Comparison of ENCODE assay signal across 8 mouse cellular contexts in the genomic region with DNA sequence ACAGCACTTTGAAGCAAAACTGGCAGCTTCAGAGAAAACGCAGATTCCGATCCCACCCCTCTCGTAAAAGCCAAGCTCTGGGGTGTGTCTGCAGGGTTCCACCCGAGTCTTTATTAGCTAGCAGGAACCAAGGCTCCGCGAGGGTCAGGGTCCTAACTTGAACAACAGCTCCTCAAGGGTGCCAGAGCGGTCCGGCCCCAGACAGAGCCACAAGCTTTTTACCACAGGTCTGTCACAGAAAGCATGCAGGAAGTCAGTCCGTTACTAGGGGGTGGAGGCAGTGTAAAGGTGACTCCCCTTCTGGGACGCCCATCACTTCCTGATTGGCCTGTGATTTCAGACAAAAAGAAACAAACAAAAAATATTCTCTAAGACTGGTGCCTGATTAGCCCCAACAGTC. TPM values are rescaled to one million over a fixed set of nuclear protein-coding genes. Genes with fewer than 3 reads are reported as not detected.
DNase-seq lines count a peak whose midpoint lies in the region; ATAC-seq and TF ChIP-seq lines count a peak whose summit lies in the region.

No protein-coding gene starts in this region.

- no peaks in the 10 kb centered on the region for H3K79me2 ChIP-seq in CH12.LX (replicated peaks; ENCODE audit: control insufficient read depth, extremely low read depth, insufficient read depth, poor library complexity, severe bottlenecking)

- dilution Hi-C loops in CH12.LX (cut with MboI; ENCODE audit: extremely low pct_ligation_motif_present, extremely low pct_unique_long_range_greater_than_20kb, low sequenced_read_pairs), result no loop called here

- H3K4me3 ChIP-seq in CH12.LX (replicated peaks in 1 of 3; ENCODE audit: low read depth in 2 of 3, low read length in 2 of 3, poor library complexity in 1 of 3), result peak overlapping the region; percentile 79 to 86 (median 83)
- peak overlapping the region; percentile 52; the same call in 1 of the 2 replicates for H3K4me3 ChIP-seq in forebrain, embryonic 14.5 days (ENCODE audit: low read depth, low read length)
- H3K4me3 ChIP-seq in kidney, embryonic 16.5 days (ENCODE audit: low read length), result peak overlapping the region; percentile 82

- TF ChIP-seq CTCF in CH12.LX (conservative IDR thresholded peaks at IDR 0.05 in 1 of 2, IDR thresholded peaks at IDR 0.05 in 1 of 2; ENCODE audit: low read depth in 2 of 2, low read length in 2 of 2), result no peak

- H3K9me3 ChIP-seq in CH12.LX (replicated peaks; ENCODE audit: low read length), result peaks cover 23% of the 10 kb centered on the region
- no peaks in the 10 kb centered on the region for H3K9me3 ChIP-seq in forebrain, embryonic 14.5 days (replicated peaks; ENCODE audit: control insufficient read depth, low read length)
- H3K9me3 ChIP-seq in kidney, embryonic 16.5 days (ENCODE audit: low read length), result peaks cover 3% of the 10 kb centered on the region; the same call in 1 of the 2 replicates

- DNase-seq in 3T3-L1 (ENCODE audit: low read depth, low spot score) (peak; percentile 82), CH12.LX (ENCODE audit: extremely low read depth) (peak; percentile 81)
- no peak for DNase-seq in forebrain, embryonic 14.5 days (ENCODE audit: low spot score)
- DNase-seq in thymus, postnatal 25 days, result peak; percentile 57
- no peak for DNase-seq in right cerebral cortex, postnatal 4 days
- DNase-seq in frontal cortex, adult 2 months (ENCODE audit: extremely low spot score in 1 of 2, low spot score in 1 of 2), result no peak

- H3K4me1 ChIP-seq in CH12.LX (ENCODE audit: control insufficient read depth in 1 of 2, insufficient read depth in 2 of 2), result peaks cover 4 to 40% of the 10 kb centered on the region in 2 experiments; a peak in 3 of 4 replicates
- H3K4me1 ChIP-seq in forebrain, embryonic 14.5 days (ENCODE audit: control insufficient read depth, insufficient read depth, low read length), result peaks cover 5% of the 10 kb centered on the region; the same call in 1 of the 2 replicates
- H3K4me1 ChIP-seq in kidney, embryonic 16.5 days (ENCODE audit: insufficient read depth, low read length), result peaks cover 37% of the 10 kb centered on the region

- no peak for TF ChIP-seq RAD21 in CH12.LX (IDR thresholded peaks at IDR 0.05; ENCODE audit: low read depth, low read length)

- no peak for ATAC-seq in forebrain, embryonic 14.5 days
- ATAC-seq in kidney, embryonic 16.5 days (ENCODE audit: low FRiP score, low TSS enrichment), result no peak
- ATAC-seq in megakaryocyte progenitor cell, adult 5-6 weeks (replicated peaks; ENCODE audit: poor library complexity), result peak; percentile 61

- TF ChIP-seq POLR2A in CH12.LX (IDR thresholded peaks at IDR 0.05; ENCODE audit: low read depth, low read length), result peak; percentile 56; the same call in 1 of the 2 replicates

- no peak for TF ChIP-seq EP300 in CH12.LX (IDR thresholded peaks at IDR 0.05; ENCODE audit: low read length)

- in situ Hi-C loops in CH12.LX (cut with MboI; ENCODE audit: low pct_ligation_motif_present, low pct_unique_long_range_greater_than_20kb, low sequenced_read_pairs), result no loop called here

- peak overlapping the region; percentile 13; the same call in 1 of the 2 replicates for H3K27ac ChIP-seq in CH12.LX (ENCODE audit: insufficient read depth, low read depth)
- no peak overlapping the region for H3K27ac ChIP-seq in forebrain, embryonic 14.5 days (ENCODE audit: low read depth, low read length)
- no peak overlapping the region for H3K27ac ChIP-seq in kidney, embryonic 16.5 days (ENCODE audit: low read length)

- H3K4me2 ChIP-seq in CH12.LX (ENCODE audit: insufficient read depth, low read depth, poor library complexity, severe bottlenecking), result peak overlapping the region; percentile 52
- H3K4me2 ChIP-seq in forebrain, embryonic 14.5 days (ENCODE audit: low read length), result peak overlapping the region; percentile 83; the same call in 1 of the 2 replicates
- peak overlapping the region; percentile 94 for H3K4me2 ChIP-seq in kidney, embryonic 16.5 days (replicated peaks; ENCODE audit: low read depth, low read length)

- H3K36me3 ChIP-seq in CH12.LX (replicated peaks in 1 of 2; ENCODE audit: control insufficient read depth in 1 of 2, insufficient read depth in 1 of 2, low read length in 1 of 2), result peaks cover 22 to 38% of the 10 kb centered on the region in 2 experiments
- no peaks in the 10 kb centered on the region for H3K36me3 ChIP-seq in forebrain, embryonic 14.5 days (ENCODE audit: control insufficient read depth, insufficient read depth, low read length)
- no peaks in the 10 kb centered on the region for H3K36me3 ChIP-seq in kidney, embryonic 16.5 days (ENCODE audit: insufficient read depth, low read length)

- 17% methylated on average over 10 of the region's 10 CpGs for WGBS in forebrain, embryonic 14.5 days
- 6% methylated on average over 10 of the region's 10 CpGs for WGBS in kidney, embryonic 16.5 days

- no peaks in the 10 kb centered on the region for H3K27me3 ChIP-seq in CH12.LX (replicated peaks)
- peaks cover 84% of the 10 kb centered on the region for H3K27me3 ChIP-seq in forebrain, embryonic 14.5 days (replicated peaks; ENCODE audit: control insufficient read depth, insufficient read depth, low read length)
- H3K27me3 ChIP-seq in kidney, embryonic 16.5 days (ENCODE audit: insufficient read depth, low read length), result peaks cover 83% of the 10 kb centered on the region

- H3K9ac ChIP-seq in CH12.LX (ENCODE audit: insufficient read depth, low read depth), result peak overlapping the region; percentile 64
- H3K9ac ChIP-seq in forebrain, embryonic 14.5 days (ENCODE audit: low read length), result no peak overlapping the region
- peak overlapping the region; percentile 79 for H3K9ac ChIP-seq in kidney, embryonic 16.5 days (replicated peaks; ENCODE audit: low read length)

TF ChIP-seq in CH12.LX, 34 proteins besides CTCF, POLR2A, EP300 and RAD21 (continues in another document):
- TF ChIP-seq POLR2AphosphoS2 (IDR thresholded peaks at IDR 0.05; ENCODE audit: low read depth, low read length) (no peak), MEF2A (IDR thresholded peaks at IDR 0.05; ENCODE audit: borderline replicate concordance, low read depth, low read length) (0 out of 2 replicates have a peak, but pooled peaks have one; percentile 11), MXI1 (IDR thresholded peaks at IDR 0.05; ENCODE audit: low read depth, low read length) (peak; percentile 86), NRF1 (IDR thresholded peaks at IDR 0.05; ENCODE audit: low read depth, low read length) (no peak), MAX (IDR thresholded peaks at IDR 0.05; ENCODE audit: low read length) (peak; percentile 55; the same call in 1 of the 2 replicates), TCF12 (IDR thresholded peaks at IDR 0.05; ENCODE audit: low read depth, low read length) (0 out of 2 replicates have a peak, but pooled peaks have one; percentile 38), SIN3A (IDR thresholded peaks at IDR 0.05; ENCODE audit: low read length) (peak; percentile 92), ZMIZ1 (IDR thresholded peaks at IDR 0.05; ENCODE audit: low read depth, low read length) (no peak)

RNA-seq across cellular contexts. Expression of gene Fbxl8, which starts 0.7 kb away (rescaled TPM):
- total RNA-seq in CH12.LX (2012; rRNA removed) (8.6 and 10.5 TPM in 2 replicates), CH12.LX (2014; rRNA removed) (4.6 and 5.2 TPM in 2 replicates)
- 5.4 and 5.9 TPM in 2 replicates for polyA plus RNA-seq in CH12.LX (2012; ENCODE audit: insufficient read length, low read depth)
- polyA plus RNA-seq in forebrain, embryonic 14.5 days (2014; fragmentation: Nextera tagmentation; extraction: Ambion mirVana), result 0.50 and 0.85 TPM in 2 replicates
- 3.0 and 3.1 TPM in 2 replicates for polyA plus RNA-seq in kidney, embryonic 16.5 days (2015; fragmentation: Nextera tagmentation; extraction: Ambion mirVana)
- total RNA-seq in megakaryocyte progenitor cell, adult 5-6 weeks (2015), result 2.3 and 3.2 TPM in 2 replicates
- total RNA-seq in megakaryocyte progenitor cell, adult 5-6 weeks (2017), result 1.2 and 2.3 TPM in 2 replicates
- polyA plus RNA-seq in frontal cortex, adult 2 months (2012; rRNA removed), result 2.0 and 2.1 TPM in 2 replicates

RNA-seq across cellular contexts. Expression of gene Tradd, which starts 0.7 kb away (rescaled TPM):
- total RNA-seq in CH12.LX (2012; rRNA removed) (30.8 and 31.0 TPM in 2 replicates), CH12.LX (2014; rRNA removed) (20.4 and 20.7 TPM in 2 replicates)
- polyA plus RNA-seq in CH12.LX (2012; ENCODE audit: insufficient read length, low read depth), result 18.6 and 24.3 TPM in 2 replicates
- 14.8 and 21.8 TPM in 2 replicates for polyA plus RNA-seq in forebrain, embryonic 14.5 days (2014; fragmentation: Nextera tagmentation; extraction: Ambion mirVana)
- polyA plus RNA-seq in kidney, embryonic 16.5 days (2015; fragmentation: Nextera tagmentation; extraction: Ambion mirVana), result 23.4 and 26.3 TPM in 2 replicates
- total RNA-seq in megakaryocyte progenitor cell, adult 5-6 weeks (2015), result 7.0 and 8.7 TPM in 2 replicates
- 14.2 and 15.4 TPM in 2 replicates for total RNA-seq in megakaryocyte progenitor cell, adult 5-6 weeks (2017)
- 8.4 and 8.7 TPM in 2 replicates for polyA plus RNA-seq in frontal cortex, adult 2 months (2012; rRNA removed)

RNA-seq across cellular contexts. Expression of gene Hsf4, which starts 4.5 kb away (rescaled TPM):
- 0.08 TPM in 1 of 2 replicates, not detected in the other for total RNA-seq in CH12.LX (2012; rRNA removed)
- not detected in 2 replicates for total RNA-seq in CH12.LX (2014; rRNA removed)
- polyA plus RNA-seq in CH12.LX (2012; ENCODE audit: insufficient read length, low read depth), result not detected in 2 replicates
- polyA plus RNA-seq in forebrain, embryonic 14.5 days (2014; fragmentation: Nextera tagmentation; extraction: Ambion mirVana), result 0.14 and 0.37 TPM in 2 replicates
- 0.14 and 0.16 TPM in 2 replicates for polyA plus RNA-seq in kidney, embryonic 16.5 days (2015; fragmentation: Nextera tagmentation; extraction: Ambion mirVana)
- total RNA-seq in megakaryocyte progenitor cell, adult 5-6 weeks (2015), result not detected in 2 replicates
- total RNA-seq in megakaryocyte progenitor cell, adult 5-6 weeks (2017), result not detected in 2 replicates
- polyA plus RNA-seq in frontal cortex, adult 2 months (2012; rRNA removed), result 20.2 and 20.7 TPM in 2 replicates

RNA-seq across cellular contexts. Expression of gene B3gnt9, which starts 10.2 kb away (rescaled TPM):
- total RNA-seq in CH12.LX (2012; rRNA removed), result 4.0 and 4.1 TPM in 2 replicates
- 0.66 and 0.78 TPM in 2 replicates for total RNA-seq in CH12.LX (2014; rRNA removed)
- polyA plus RNA-seq in CH12.LX (2012; ENCODE audit: insufficient read length, low read depth), result 0.57 and 0.91 TPM in 2 replicates
- 3.1 and 4.1 TPM in 2 replicates for polyA plus RNA-seq in forebrain, embryonic 14.5 days (2014; fragmentation: Nextera tagmentation; extraction: Ambion mirVana)
- polyA plus RNA-seq in kidney, embryonic 16.5 days (2015; fragmentation: Nextera tagmentation; extraction: Ambion mirVana), result 10.2 and 11.9 TPM in 2 replicates
- 0.22 and 0.27 TPM in 2 replicates for total RNA-seq in megakaryocyte progenitor cell, adult 5-6 weeks (2015)
- total RNA-seq in megakaryocyte progenitor cell, adult 5-6 weeks (2017), result 0.17 and 0.37 TPM in 2 replicates
- 3.9 and 4.5 TPM in 2 replicates for polyA plus RNA-seq in frontal cortex, adult 2 months (2012; rRNA removed)

RNA-seq across cellular contexts. Expression of gene Nol3, which starts 10.8 kb away (rescaled TPM):
- 0.34 and 0.42 TPM in 2 replicates for total RNA-seq in CH12.LX (2012; rRNA removed)
- total RNA-seq in CH12.LX (2014; rRNA removed), result not detected in 2 replicates
- 0.31 TPM in 1 of 2 replicates, not detected in the other for polyA plus RNA-seq in CH12.LX (2012; ENCODE audit: insufficient read length, low read depth)
- 2.9 and 3.0 TPM in 2 replicates for polyA plus RNA-seq in forebrain, embryonic 14.5 days (2014; fragmentation: Nextera tagmentation; extraction: Ambion mirVana)
- 1.2 and 1.4 TPM in 2 replicates for polyA plus RNA-seq in kidney, embryonic 16.5 days (2015; fragmentation: Nextera tagmentation; extraction: Ambion mirVana)
- not detected in 2 replicates for total RNA-seq in megakaryocyte progenitor cell, adult 5-6 weeks (2015)
- 0.04 TPM in 1 of 2 replicates, not detected in the other for total RNA-seq in megakaryocyte progenitor cell, adult 5-6 weeks (2017)
- polyA plus RNA-seq in frontal cortex, adult 2 months (2012; rRNA removed), result 13.4 and 14.2 TPM in 2 replicates

Comparison
In these comparisons a context has a peak if more than half of its experiments do, and no peak if none do; other contexts are left out.
1. DNase-seq: peak in 3T3-L1 (single experiment), CH12.LX (single experiment) and thymus, postnatal 25 days (single experiment); none in forebrain, embryonic 14.5 days (single experiment), right cerebral cortex, postnatal 4 days (single experiment) and frontal cortex, adult 2 months (0 of 2).
2. RNA of gene Hsf4, which starts 4.5 kb away (polyA plus RNA-seq): 20.2 to 20.7 TPM in frontal cortex, adult 2 months; 0.14 to 0.16 TPM in kidney, embryonic 16.5 days, 0.14 to 0.37 TPM in forebrain, embryonic 14.5 days and not detected in CH12.LX; every median in the first group is over 10 times any median in the second.
3. Peak in every context shown above with its lines, with median percentiles within 50 percentile points of each other: H3K4me2 ChIP-seq and H3K4me3 ChIP-seq.